Mouse (Mus musculus) left cerebral cortex, adult 9 months (tissue): ENCODE measurements around the gene Tmem135.

Experiments used
- DNase-seq, 2 experiments: peaks; one replicate each; pipeline ENCODE4 v3.0.0; 2022; ENCODE audit warnings: low spot score in 2 of 2

Gene Tmem135

GRCm38 (mm10) chr7:89418127-89418653 is 14.2 kb upstream of the Tmem135 start:
- DNase-seq: no peak

- no peak for DNase-seq
Observed at GRCm38 (mm10) chr7:89417707-89418106, 13.7 kb upstream of the Tmem135 start.

- no peak for DNase-seq
Observed at GRCm38 (mm10) chr7:89416027-89416426, 12.0 kb upstream of the Tmem135 start.

- DNase-seq: no peak
Observed at GRCm38 (mm10) chr7:89412094-89412493, 8.1 kb upstream of the Tmem135 start.

GRCm38 (mm10) chr7:89411346-89411745 is 7.3 kb upstream of the Tmem135 start:
- DNase-seq: no peak

GRCm38 (mm10) chr7:89410294-89410693 is 6.3 kb upstream of the Tmem135 start:
- no peak for DNase-seq

GRCm38 (mm10) chr7:89407006-89407940 is 3.3 kb upstream of the Tmem135 start:
- no peak for DNase-seq

- DNase-seq: no peak
Observed at GRCm38 (mm10) chr7:89406011-89406410, 2.0 kb upstream of the Tmem135 start.

- no peak for DNase-seq
Observed at GRCm38 (mm10) chr7:89404734-89405440, 865 bp upstream of the Tmem135 start.

- peak; percentile 20 to 44 for DNase-seq
Observed at GRCm38 (mm10) chr7:89403053-89403972, 709 bp downstream of the Tmem135 start.

- DNase-seq: no peak
Observed at GRCm38 (mm10) chr7:89401936-89402335, 2.1 kb downstream of the Tmem135 start.

GRCm38 (mm10) chr7:89401136-89401858 is 2.7 kb downstream of the Tmem135 start:
- no peak for DNase-seq

- no peak for DNase-seq
Observed at GRCm38 (mm10) chr7:89400721-89401120, 3.3 kb downstream of the Tmem135 start.

- DNase-seq: no peak
Observed at GRCm38 (mm10) chr7:89397837-89398534, 6.0 kb downstream of the Tmem135 start.

GRCm38 (mm10) chr7:89396386-89396785 is 7.6 kb downstream of the Tmem135 start:
- DNase-seq: no peak

GRCm38 (mm10) chr7:89395399-89395798 is 8.6 kb downstream of the Tmem135 start:
- DNase-seq: no peak

- DNase-seq: no peak
Observed at GRCm38 (mm10) chr7:89392825-89393224, 11.2 kb downstream of the Tmem135 start.

- no peak for DNase-seq
Observed at GRCm38 (mm10) chr7:89392388-89392787, 11.6 kb downstream of the Tmem135 start.

GRCm38 (mm10) chr7:89391831-89392230 is 12.2 kb downstream of the Tmem135 start:
- no peak for DNase-seq

- DNase-seq: no peak
Observed at GRCm38 (mm10) chr7:89391281-89391680, 12.7 kb downstream of the Tmem135 start.
